Mouse (Mus musculus) left cerebral cortex, postnatal 14 days (tissue): ENCODE results near the gene Hfm1. TPM values are rescaled to one million over a fixed set of nuclear protein-coding genes. Genes with fewer than 3 reads are reported as not detected.

Experiments used
- DNase-seq, 2 experiments: peaks; one replicate each; pipeline ENCODE4 v3.0.0; 2021 to 2022; ENCODE audit warnings: low spot score in 2 of 2, mixed read lengths in 1 of 2
- intact Hi-C: fragments of 180-260 bp; cut with DNase I; formaldehyde crosslinking; loops from one replicate; pipeline ENCODE4 v1.15.1; 2025
- microRNA-seq, 2 experiments: library from miRNA; unstranded; fragments of <30 nt; microRNA quantifications; one replicate each; pipeline ENCODE4 v1.2.0; 2022
- total RNA-seq, 2 experiments: library from RNA; stranded (reverse); gene quantifications; 2 replicates each; pipeline ENCODE4 v1.2.3; 2021

The Hfm1 gene
- total RNA-seq, 2 experiments from 2014 or later: 1.8 TPM

GRCm38 (mm10) chr5:106790496-106791240, 135.5 kb downstream of the Hfm1 start:
- intact Hi-C loops: loop anchor here (2.0 to 10.0 kb wide), 2 partner anchors 328 to 796 kb away; no protein-coding TSS in a partner anchor
- no peak for DNase-seq

Small RNA genes lying within 50 kb of the gene (microRNA-seq; reads per million reads assigned to microRNA genes)
- 0 reads per million in 2 experiments for gene Gm27527

Other genes with a start within 250 kb of the Hfm1 start
- 10 to 100 TPM; 85.2 to 87.0 TPM for gene Zfp644, start 229.0 kb downstream of the Hfm1 start, total RNA-seq
- gene Cdc7, start 38.0 kb upstream of the Hfm1 start, total RNA-seq: 10 to 100 TPM; 13.2 to 14.8 TPM